Comparison of ENCODE assay signal across 8 mouse cellular contexts in genomic region chr10:122792021-122792966, GRCm38 (mm10).
A peak's percentile ranks its signal among the peaks of the same experiment; 100 is the strongest.
DNase-seq lines count a peak whose midpoint lies in the region; ATAC-seq lines count a peak whose summit lies in the region.

No protein-coding gene starts in this region.

- peaks cover 26% of the 10 kb centered on the region for H3K4me1 ChIP-seq in lung, embryonic 15.5 days
- H3K4me1 ChIP-seq in hindbrain, embryonic 13.5 days (replicated peaks) = peaks cover 20% of the 10 kb centered on the region

- no peaks in the 10 kb centered on the region for H3K27me3 ChIP-seq in lung, embryonic 15.5 days
- no peaks in the 10 kb centered on the region for H3K27me3 ChIP-seq in hindbrain, embryonic 13.5 days

- WGBS in lung, embryonic 15.5 days = 9% methylated on average over 21 of the region's 21 CpGs
- WGBS in hindbrain, embryonic 13.5 days = 2% methylated on average over 21 of the region's 21 CpGs

- peak overlapping the region; percentile 18 for H3K4me3 ChIP-seq in lung, embryonic 15.5 days
- H3K4me3 ChIP-seq in hindbrain, embryonic 13.5 days = peak overlapping the region; percentile 18

- peak overlapping the region; percentile 29; the same call in 1 of the 2 replicates for H3K9ac ChIP-seq in lung, embryonic 15.5 days
- H3K9ac ChIP-seq in hindbrain, embryonic 13.5 days = peak overlapping the region; percentile 58; the same call in 1 of the 2 replicates

- no peaks in the 10 kb centered on the region for H3K36me3 ChIP-seq in lung, embryonic 15.5 days
- no peaks in the 10 kb centered on the region for H3K36me3 ChIP-seq in hindbrain, embryonic 13.5 days

- H3K4me2 ChIP-seq in lung, embryonic 15.5 days = peak overlapping the region; percentile 53
- H3K4me2 ChIP-seq in hindbrain, embryonic 13.5 days = peak overlapping the region; percentile 47

- ATAC-seq in lung, embryonic 15.5 days (ENCODE audit: borderline replicate concordance, extremely low read depth, low FRiP score, low TSS enrichment) = peak; percentile 51; the same call in 1 of the 2 replicates
- ATAC-seq in erythroblast, adult 5-6 weeks (replicated peaks; ENCODE audit: low FRiP score, poor library complexity, severe bottlenecking) = peak; percentile 37; the same call in 1 of the 2 replicates
- peak; percentile 36; the same call in 1 of the 2 replicates for ATAC-seq in hindbrain, embryonic 13.5 days (ENCODE audit: low FRiP score)
- peak; percentile 36 for ATAC-seq in megakaryocyte progenitor cell, adult 5-6 weeks (replicated peaks; ENCODE audit: poor library complexity)
- no peak for ATAC-seq in activated CD4-positive, CD25-positive, alpha-beta regulatory T cell, adult 4 months

- H3K9me3 ChIP-seq in lung, embryonic 15.5 days = no peaks in the 10 kb centered on the region
- no peaks in the 10 kb centered on the region for H3K9me3 ChIP-seq in hindbrain, embryonic 13.5 days

- peak overlapping the region; percentile 39 for H3K27ac ChIP-seq in lung, embryonic 15.5 days
- peak overlapping the region; percentile 74 for H3K27ac ChIP-seq in hindbrain, embryonic 13.5 days

- no peak for DNase-seq in lung, postnatal 25 days (ENCODE audit: low spot score)
- peak; percentile 43 to 50 for DNase-seq in thymus, postnatal 36 days
- DNase-seq in testis, postnatal 14 days (ENCODE audit: low spot score) = no peak

Comparison
In these comparisons a context has a peak if more than half of its experiments do, and no peak if none do; other contexts are left out.
1. DNase-seq: peak in thymus, postnatal 36 days (2 of 2); none in lung, postnatal 25 days (single experiment) and testis, postnatal 14 days (single experiment).